Mouse (Mus musculus) bone marrow macrophage, adult 2 months (primary cell): ENCODE measurements around the gene Ccdc102a.

Experiments used
- CTCF ChIP-seq: IDR thresholded peaks from 2 replicates; pipeline ENCODE4 v1.5.1; 2012; ENCODE audit warnings: low read depth, mild to moderate bottlenecking, low read length, moderate library complexity
- POLR2A ChIP-seq: IDR thresholded peaks from 2 replicates; pipeline ENCODE4 v1.6.1; 2012; ENCODE audit warnings: mild to moderate bottlenecking, low read depth, low read length, borderline replicate concordance

DNA sequence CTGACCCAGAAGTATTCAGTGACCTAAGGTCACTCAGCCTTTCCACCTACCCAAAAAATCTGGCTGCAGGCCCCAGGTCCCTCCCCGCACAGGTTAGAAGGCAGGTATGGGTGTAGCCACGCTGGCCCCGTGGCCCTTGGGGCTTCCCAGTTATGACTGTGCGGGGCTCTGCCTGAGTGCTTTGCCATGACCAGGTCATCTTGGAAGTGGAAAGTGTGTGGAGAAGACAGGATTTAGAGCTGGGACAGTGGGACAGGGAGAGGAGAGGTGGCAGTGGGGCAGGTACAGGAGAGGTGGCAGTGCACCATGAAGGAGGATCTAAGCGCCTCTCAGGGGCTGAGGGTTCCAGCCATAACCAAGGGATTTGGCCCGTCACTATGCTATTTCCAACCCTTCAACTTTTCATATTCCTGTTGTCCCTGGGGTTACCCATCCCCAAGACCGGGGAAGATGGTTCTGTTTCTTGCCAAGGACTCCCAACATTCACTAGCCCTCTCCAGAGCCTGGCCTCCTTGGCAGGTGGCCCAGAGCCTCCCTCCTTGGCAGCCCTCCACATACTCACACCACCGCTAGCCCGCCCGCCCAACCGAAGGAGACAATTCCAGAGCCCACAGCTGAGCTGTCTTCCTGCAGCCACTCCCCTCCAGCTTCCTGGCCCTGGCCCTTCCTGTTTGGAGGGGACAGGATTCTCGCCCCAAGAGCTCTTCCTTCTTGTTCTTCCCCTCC is 13.3 kb downstream of the Ccdc102a start:
- TF ChIP-seq CTCF: no peak
- no peak for TF ChIP-seq POLR2A
